Mouse (Mus musculus) mammary gland, adult 2 months (tissue): ENCODE results near the gene Olfr455. TPM values are rescaled to one million over a fixed set of nuclear protein-coding genes. Genes with fewer than 3 reads are reported as not detected.

Experiments
- polyA plus RNA-seq: library from polyadenylated mRNA; depleted of rRNA; stranded (reverse); fragments of >200 nt; gene quantifications from 2 replicates; pipeline ENCODE4 v1.2.3, GENCODE M21; 2012; ENCODE audit warnings: low replicate concordance; rRNA removed

The Olfr455 gene
- not detected in 2 replicates for polyA plus RNA-seq

DNA sequence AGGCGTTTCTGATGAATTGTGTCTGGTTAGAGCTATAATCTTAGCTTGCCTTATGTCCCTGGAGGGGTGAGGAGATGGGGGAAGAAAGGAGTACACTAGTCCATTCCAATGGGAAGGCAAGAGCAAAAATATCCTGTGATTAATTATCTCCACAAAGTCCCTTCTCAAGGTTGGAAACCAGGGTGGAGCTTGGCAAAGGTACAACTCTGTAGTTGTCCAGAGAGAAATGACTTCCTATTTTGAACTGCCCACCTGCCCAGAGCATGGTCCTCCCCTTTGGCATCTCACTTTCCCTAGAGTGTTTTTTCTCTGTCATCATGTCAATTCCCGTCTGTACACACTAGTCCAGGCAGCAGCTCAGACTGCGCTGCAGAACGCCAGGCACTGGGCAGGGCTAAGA is at the start of gene Olfr455:
Gene Olfr455 (minus strand): TSS at position 127 of the 400 bp plus-strand sequence.

GRCm38 (mm10) chr6:42487114-42487513 is 60.3 kb downstream of the Olfr455 start, which contains the start of gene Olfr456:
Gene Olfr456 (minus strand): TSS chr6:42487214.

Other genes starting within 250 kb of the Olfr455 start
- 1.4 and 2.5 TPM in 2 replicates for gene Fam131b, start 222.9 kb downstream of the Olfr455 start, polyA plus RNA-seq
- gene Zyx, start 198.0 kb downstream of the Olfr455 start, polyA plus RNA-seq, result 172 and 228 TPM in 2 replicates
- 3.9 and 4.6 TPM in 2 replicates for gene Epha1, start 174.3 kb downstream of the Olfr455 start, polyA plus RNA-seq
- gene Tas2r143, start 147.3 kb downstream of the Olfr455 start, polyA plus RNA-seq, result 0.37 and 0.65 TPM in 2 replicates
- 0.20 and 0.22 TPM in 2 replicates for gene Tas2r135, start 142.2 kb downstream of the Olfr455 start, polyA plus RNA-seq
- not detected in 2 replicates for gene Tas2r126, start 113.1 kb downstream of the Olfr455 start, polyA plus RNA-seq
- not detected in 2 replicates for gene Olfr458, start 82.4 kb downstream of the Olfr455 start, polyA plus RNA-seq
- not detected in 2 replicates for gene Olfr457, start 71.3 kb downstream of the Olfr455 start, polyA plus RNA-seq
- gene Olfr456, start 60.4 kb downstream of the Olfr455 start, polyA plus RNA-seq, result not detected in 2 replicates
- not detected in 2 replicates for gene Tcaf3, start 50.1 kb upstream of the Olfr455 start, polyA plus RNA-seq
- gene Tcaf2, start 97.7 kb upstream of the Olfr455 start, polyA plus RNA-seq, result 3.7 and 4.6 TPM in 2 replicates
- gene Tcaf1, start 162.5 kb upstream of the Olfr455 start, polyA plus RNA-seq, result 18.6 and 27.1 TPM in 2 replicates
- gene Olfr453, start 191.8 kb upstream of the Olfr455 start, polyA plus RNA-seq, result not detected in 2 replicates
- not detected in 2 replicates for gene Olfr38, start 208.8 kb upstream of the Olfr455 start, polyA plus RNA-seq
- not detected in 2 replicates for gene Olfr452, start 237.5 kb upstream of the Olfr455 start, polyA plus RNA-seq